Mouse (Mus musculus) WW6 (cell line): Measurements from ENCODE around the gene Atp4a.
A peak's percentile ranks its signal among the peaks of the same experiment; 100 is the strongest.
"Not testable (repeated sequence)": the region's sequence is repeated elsewhere in the genome, so short reads cannot be mapped to it uniquely, and the experiment has no call there.

Source experiments
- DNase-seq: peaks from one replicate; pipeline ENCODE4 v3.0.0-alpha.2; 2013; ENCODE audit warnings: low read depth, low spot score

Atp4a gene

GRCm38 (mm10) chr7:30729396-30730063, 17.5 kb downstream of the Atp4a start, which contains the start of gene Tmem147:
Gene Tmem147 (minus strand): TSS chr7:30729540.
- peak; percentile 92 for DNase-seq

DNA sequence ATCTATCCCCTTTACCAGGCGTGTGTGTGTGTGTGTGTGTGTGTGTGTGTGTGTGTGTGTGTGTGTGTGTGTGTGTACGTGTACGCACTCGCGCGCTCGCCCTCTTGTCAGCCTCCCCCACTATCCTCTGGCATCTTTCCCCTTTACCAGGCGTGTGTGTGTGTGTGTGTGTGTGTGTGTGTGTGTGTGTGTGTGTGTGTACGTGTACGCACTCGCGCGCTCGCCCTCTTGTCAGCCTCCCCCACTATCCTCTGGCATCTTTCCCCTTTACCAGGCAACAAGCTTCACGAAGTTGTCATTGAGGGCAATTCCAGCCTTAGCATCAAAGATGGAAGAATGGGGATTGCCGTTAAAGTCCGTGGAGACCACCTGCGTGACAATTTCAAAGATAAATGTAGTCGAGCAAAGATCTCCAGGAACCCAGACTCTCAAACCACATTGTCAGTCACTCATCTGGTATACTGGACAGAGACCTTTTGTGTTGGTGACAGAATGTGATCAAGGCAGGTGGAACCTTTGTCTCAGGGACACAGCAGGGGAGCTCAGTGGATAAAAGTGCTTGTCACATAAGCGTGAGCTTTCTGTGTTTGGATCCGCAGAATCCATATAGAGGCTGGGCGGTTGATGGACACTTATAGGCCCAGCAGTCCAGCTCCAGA, 18.2 kb downstream of the Atp4a start:
- DNase-seq: not testable (repeated sequence)

DNA sequence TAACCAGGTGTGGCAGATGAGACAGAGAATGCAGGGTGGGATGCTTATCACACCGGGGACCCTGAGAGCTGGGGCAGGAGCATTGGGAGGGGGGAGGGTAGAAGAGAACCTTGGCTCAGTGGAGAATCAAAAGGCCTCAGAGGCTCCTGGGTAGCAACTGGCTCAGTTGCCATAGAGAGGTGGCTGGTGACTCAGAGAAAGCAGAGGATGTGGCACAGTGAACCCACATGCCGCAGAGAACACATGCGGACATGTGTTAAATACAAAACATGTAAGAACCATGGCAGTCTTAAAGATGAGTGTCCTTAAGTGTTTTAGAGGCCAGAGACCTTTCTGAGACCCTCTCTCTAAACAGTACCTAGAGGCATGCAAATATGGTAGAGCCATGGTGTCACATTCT, 24.2 kb downstream of the Atp4a start:
- DNase-seq: no peak

DNA sequence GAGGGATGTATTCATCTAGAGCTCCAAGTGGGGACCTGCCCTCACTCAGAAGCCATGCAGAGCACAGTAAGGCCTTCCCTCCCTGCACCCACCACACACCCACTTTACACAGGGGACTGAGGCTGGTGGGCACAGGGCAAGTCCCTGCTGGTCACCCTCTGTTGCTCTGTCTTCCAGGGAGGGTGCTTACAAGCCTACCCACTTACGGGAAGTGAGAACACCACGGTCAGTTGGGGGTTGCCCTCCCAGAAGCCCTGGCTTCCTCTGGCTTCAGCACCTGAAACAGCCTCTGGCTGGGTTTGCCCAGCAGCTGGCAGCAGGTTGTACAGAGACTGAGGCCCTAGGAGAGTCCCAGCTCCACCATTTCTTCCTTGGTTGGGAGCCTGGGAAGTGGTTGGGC, 30.6 kb downstream of the Atp4a start:
- not testable (repeated sequence) for DNase-seq

DNA sequence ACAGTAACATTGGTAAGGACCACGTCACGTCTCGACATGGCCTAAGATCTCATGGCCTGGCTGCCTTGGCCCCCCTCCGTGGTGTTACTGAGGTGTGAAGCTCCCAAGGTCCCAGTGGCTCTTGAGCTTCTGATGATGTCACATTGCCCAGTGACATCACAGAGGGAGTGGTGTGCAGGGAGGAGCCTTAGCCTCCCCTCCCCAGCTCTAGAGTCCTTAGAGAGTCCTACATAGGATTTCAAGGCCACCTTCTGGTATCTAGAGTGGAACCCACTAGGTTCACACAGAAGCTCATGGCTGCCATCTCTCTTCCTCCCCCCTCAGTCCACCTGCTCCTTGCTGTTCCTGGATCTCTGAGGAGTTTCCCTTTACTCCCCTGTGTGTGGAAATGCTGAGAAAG, 31.6 kb downstream of the Atp4a start, which contains the start of gene Gapdhs:
TSS of gene Gapdhs (minus strand) at position 65 of the 400 bp plus-strand sequence.
- not testable (repeated sequence) for DNase-seq

DNA sequence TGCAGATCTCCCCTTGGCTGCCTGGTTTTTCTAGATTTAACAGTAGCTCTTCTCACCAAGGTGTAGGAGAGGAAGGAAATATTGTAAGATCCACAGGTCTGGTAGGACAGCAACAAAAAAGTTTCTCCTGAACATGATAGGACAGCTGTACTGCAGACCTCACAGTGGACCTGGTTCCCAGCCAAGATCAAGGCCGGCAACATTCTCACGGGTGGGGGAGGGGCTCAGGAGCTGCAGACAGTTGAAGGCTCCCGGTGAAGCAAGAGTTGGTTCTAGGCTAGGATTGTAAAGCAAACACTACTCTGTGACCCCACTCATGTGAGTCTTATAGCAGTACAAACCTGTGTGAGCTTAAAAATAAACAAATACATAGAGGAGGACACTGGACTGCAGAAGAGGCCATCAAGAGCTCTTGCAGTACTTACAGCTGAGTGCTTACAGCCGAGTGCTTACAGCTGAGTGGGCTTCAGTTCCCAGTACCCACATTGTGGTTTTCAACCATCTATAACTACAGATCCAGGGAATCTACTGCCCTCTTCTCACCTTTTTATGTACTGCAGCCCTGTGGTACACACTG, 32.1 kb downstream of the Atp4a start:
- no peak for DNase-seq

DNA sequence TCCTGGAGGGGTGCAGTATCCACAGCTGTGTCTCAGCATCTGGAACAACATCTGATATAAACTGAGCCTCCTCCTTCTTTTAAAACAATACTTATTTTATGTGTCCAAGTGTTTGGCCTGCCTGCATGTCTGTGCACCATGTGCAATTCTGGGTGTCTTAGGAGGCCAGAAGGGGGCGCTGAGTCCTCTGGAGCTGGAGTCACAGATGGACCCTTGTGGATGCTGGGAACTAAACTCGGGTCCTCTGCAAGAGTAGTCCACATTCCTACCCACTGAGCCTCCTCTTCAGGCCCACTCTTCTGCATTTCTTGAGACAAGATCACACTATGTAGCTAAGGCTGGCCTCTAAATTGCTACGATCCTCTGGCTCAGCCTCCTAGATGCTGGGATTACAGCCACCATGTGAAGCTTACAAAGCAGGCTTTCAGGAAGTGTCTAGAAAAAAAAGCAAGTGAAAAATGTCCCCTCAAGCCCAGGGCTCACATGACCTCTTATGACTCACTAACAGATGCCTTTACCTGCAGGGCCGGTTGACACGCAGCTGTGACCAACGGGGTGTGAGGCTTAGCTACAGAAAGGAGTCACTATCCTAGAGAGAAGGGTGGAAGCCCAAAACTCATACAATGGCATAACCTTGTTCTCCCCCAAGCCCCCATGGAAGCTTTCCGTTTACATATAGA, 35.7 kb downstream of the Atp4a start:
- DNase-seq: no peak

DNA sequence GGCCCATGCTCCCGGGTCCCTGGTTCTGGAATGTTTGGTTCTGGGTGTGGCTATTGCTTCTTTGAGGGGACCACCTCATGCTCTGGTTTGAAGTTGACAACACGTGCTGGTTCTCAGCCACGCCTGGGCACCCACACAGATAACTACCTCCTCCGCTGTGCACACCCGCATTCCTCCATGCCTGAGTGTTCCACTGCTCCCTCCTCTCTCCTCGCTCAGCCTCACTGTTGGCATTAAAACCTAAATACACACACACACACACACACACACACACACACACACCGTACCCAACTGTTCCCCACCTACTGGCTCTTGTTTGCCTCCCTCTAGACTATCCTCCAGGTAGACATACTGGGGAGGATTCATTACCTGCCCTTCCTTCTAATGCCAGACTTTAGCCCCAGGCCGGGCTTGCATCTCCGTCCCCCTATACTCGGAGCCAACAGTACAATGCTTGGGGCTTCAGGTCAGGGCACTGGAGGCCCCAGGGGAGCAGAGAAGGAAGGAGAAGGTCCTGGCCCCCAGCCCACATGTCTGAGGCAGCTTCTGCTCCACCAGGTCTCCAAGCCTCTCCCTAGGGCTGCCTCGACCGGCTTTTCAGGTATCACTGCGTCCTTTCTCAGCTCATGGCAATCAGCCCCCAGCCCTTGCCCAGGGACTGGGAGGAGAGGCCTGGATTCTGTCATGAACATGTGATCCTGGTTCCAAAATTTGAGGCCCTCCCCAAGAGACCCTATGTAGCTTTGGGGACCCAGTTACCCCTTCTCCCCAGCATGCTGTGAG, 38.0 kb downstream of the Atp4a start:
- no peak for DNase-seq

DNA sequence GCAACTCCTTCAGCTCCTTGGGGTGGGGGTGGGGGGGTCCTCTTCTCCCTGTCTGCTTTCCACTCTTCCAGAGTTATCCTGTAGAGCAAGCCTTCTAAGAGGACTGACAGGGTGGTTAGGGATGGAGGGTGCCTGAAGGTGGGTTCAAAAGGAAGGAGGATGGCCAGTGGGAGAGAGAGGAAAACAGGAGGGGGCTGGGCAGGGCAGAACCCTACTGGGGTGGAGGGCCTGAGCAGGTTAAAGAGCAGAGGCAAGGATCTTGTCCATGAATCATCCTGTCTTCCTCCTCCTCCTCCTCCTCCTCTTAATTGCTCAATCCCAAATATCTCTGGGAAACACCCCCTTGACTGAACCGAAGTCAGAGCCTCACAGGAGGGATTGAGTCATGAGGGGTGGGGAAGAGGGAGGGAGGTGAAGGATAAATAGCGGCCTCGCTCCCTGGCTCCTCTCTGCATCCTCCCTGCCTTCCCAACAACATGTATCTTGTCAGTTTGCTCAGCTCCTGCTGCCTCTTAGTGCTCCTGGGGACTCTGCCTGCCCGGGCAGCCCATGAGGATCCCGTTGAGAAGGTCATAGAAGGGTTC, 39.2 kb downstream of the Atp4a start, which contains the start of gene Sbsn:
TSS of gene Sbsn (plus strand) at position 386 of the 584 bp plus-strand sequence.
- no peak for DNase-seq

GRCm38 (mm10) chr7:30757001-30757400, 45.0 kb downstream of the Atp4a start:
- no peak for DNase-seq

GRCm38 (mm10) chr7:30758853-30759252, 46.8 kb downstream of the Atp4a start:
- no peak for DNase-seq

- no peak for DNase-seq
Measured at GRCm38 (mm10) chr7:30761769-30762352, 49.9 kb downstream of the Atp4a start.

GRCm38 (mm10) chr7:30763456-30763855, 51.4 kb downstream of the Atp4a start, which contains the start of gene Dmkn:
Gene Dmkn (plus strand): TSS chr7:30763756.
- DNase-seq: no peak

DNA sequence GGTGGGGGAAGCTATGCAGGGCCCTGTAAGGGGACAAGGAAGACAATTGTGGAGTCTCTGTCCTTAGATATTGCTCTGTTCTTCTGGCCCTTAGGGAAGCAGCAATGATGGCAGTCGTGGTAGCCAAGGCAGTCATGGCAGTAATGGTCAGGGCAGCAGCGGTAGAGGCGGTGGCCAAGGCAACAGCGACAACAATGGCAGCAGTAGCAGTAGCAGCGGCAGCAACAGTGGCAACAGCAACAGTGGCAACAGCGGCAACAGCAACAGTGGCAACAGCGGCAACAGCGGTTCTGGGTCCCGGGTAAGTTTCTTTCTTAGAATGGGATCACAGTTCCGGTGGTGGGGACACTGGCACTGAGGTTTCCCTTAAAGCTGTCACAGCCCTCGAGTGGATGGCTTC, 53.2 kb downstream of the Atp4a start:
- no peak for DNase-seq

DNA sequence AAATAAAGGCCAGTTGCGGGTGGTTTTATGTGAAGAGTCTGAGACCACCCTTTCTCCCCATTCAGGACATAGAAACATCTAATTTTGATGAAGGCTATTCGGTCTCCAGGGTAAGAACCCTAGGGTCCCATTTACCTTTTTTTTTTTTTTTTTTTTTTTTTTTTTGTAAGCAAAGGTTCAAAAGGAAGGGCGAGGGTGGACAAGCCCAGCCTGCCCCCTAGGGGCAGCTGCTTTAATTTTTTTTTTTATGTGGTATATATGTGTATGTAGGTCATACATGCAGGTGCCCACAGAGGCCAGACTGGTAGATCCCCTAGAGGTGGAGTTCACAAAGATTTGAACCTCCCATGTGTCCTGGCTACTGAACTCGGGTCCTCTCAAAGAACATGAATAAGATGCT, 54.4 kb downstream of the Atp4a start:
- DNase-seq: no peak

- DNase-seq: no peak
Measured at GRCm38 (mm10) chr7:30769236-30769635, 57.2 kb downstream of the Atp4a start.
